Mouse (Mus musculus) lung, adult 2 months (tissue): Measurements from ENCODE around the gene Trpm6. TPM values are rescaled to one million over a fixed set of nuclear protein-coding genes. Genes with fewer than 3 reads are reported as not detected.

Experiments used
- DNase-seq: peaks from one replicate; pipeline ENCODE4 v3.0.0; 2022
- H3K4me1 ChIP-seq: fragments of 200-500 bp; 2 replicates; pipeline ENCODE4 v1.6.1; 2011; ENCODE audit warnings: low read length; ENCODE audit not compliant: control insufficient read depth, insufficient read depth
- H3K4me3 ChIP-seq: fragments of 200-500 bp; replicated peaks from 2 replicates; pipeline ENCODE3; 2011; ENCODE audit warnings: low read depth, mild to moderate bottlenecking, control low read depth, low read length; ENCODE audit errors: extremely low read depth
- CTCF ChIP-seq: fragments of 200-500 bp; IDR thresholded peaks from 2 replicates; pipeline ENCODE4 v1.5.1; 2011; ENCODE audit warnings: mild to moderate bottlenecking, low read length, control low read depth; ENCODE audit not compliant: insufficient read depth
- POLR2A ChIP-seq: fragments of 200-500 bp; IDR thresholded peaks from 2 replicates; pipeline ENCODE4 v1.6.1; 2011; ENCODE audit warnings: low read depth, mild to moderate bottlenecking, control low read depth, low read length, borderline replicate concordance; ENCODE audit errors: extremely low read depth
- WGBS: fragments of 180-500 bp; shearing (Covaris S2); methylation state at CpG from one replicate; pipeline ENCODE4 v1.1.7; 2018; 5-methylcytosine and 5-hydroxymethylcytosine counted together
- polyA plus RNA-seq: library from polyadenylated mRNA; depleted of rRNA; stranded (reverse); fragments of >200 nt; gene quantifications from 2 replicates; pipeline ENCODE4 v1.2.3, GENCODE M21; 2012

The Trpm6 gene
- polyA plus RNA-seq, 1 experiment = 6.0 TPM

DNA sequence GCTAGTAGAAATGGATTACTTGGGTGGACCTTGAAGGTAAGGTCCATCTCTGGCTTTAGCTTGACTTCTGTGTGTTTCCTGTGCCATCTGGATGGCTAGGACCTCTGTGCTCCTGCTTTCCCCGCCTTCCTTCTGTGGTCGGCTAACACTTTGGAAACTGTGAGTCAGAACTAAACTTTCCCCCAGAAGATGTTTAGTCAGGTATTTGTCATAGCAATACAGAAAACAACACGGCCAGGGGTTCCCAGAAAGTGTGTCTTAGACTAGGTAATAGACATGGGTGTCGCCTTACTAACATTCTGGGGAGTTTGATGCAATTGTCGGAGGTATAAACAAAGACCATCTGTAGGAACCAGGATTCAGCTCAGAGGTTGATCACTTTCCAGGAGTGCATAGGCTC is 16.6 kb downstream of the Trpm6 start:
- H3K4me3 ChIP-seq = no peak overlapping the region
- no peak for TF ChIP-seq POLR2A
- no peak for TF ChIP-seq CTCF
- WGBS = 45% methylated on average over 5 of the region's 5 CpGs
- H3K4me1 ChIP-seq = no peaks in the 10 kb centered on the region
- no peak for DNase-seq

DNA sequence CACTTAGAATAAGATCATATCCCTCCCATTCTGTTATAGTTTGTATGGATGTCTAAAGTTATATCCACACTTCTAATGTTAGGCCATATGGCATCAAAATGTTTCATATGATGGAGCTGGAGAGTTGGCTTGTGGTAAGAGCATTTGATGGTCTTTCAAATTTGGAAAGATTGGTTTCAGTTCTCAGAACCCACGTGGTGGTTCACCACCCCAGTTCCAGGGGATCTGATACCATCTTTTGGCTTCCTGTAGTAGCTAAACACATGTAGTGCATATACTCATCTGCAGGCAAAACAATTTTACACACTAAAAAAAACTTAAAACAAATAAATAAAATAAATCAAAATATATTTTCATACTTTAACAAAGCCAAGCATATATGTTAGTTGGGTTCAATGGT is 21.3 kb downstream of the Trpm6 start:
- 49% methylated on average over 1 of the region's 1 CpGs for WGBS
- DNase-seq = no peak
- H3K4me3 ChIP-seq = no peak overlapping the region
- no peak for TF ChIP-seq POLR2A
- no peak for TF ChIP-seq CTCF
- H3K4me1 ChIP-seq = peaks cover 6% of the 10 kb centered on the region

DNA sequence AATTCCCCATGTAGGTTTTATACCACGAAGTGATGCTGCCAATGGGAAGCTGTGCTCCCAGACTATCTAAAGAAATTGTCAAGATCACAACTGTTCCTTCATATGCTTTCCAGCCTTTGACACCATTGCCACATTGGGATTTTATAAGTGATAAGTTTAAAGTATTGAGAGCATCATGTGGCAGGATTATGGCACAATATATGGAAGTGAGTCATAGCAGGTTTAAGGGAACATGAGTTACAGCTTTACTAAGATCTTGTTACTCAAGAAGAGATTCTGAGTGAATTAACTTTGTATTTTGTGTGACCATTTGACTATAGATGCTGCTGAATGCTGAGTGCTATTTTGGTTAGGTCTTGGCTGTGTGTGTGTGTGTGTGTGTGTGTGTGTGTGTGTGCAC is 21.8 kb downstream of the Trpm6 start:
- TF ChIP-seq POLR2A (no peak), CTCF (no peak)
- Histone ChIP-seq H3K4me3 (no peak overlapping the region), H3K4me1 (peaks cover 6% of the 10 kb centered on the region)
- 80% methylated on average over 1 of the region's 1 CpGs for WGBS
- no peak for DNase-seq

DNA sequence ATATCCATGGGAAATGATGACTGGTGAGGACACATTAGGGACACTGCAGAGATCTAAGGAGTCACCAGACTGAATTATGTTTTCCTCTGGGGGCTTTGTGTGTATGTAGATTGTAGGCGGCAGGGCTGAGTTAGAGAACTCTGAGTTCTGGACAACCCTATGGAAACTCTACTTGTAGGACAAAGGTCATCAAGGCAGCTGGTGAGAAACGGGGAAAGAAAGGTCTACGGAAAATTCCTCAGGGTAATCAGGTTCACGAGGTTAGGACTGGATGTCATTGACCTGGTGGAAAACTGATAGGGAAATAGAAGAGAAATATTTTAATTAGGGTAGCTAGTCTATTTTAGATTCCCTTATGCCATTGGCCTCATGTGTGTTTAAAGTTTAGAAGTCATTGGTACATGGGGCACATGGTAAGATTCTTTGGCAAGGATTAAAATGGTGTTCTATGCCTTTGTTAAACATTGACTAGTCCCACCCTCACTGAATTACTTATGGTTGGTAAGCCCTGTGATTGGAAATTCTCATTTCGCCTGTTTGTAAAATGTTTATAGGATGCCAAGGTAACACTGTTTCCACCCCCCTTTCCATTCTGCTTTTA is 23.2 kb downstream of the Trpm6 start:
- WGBS = 75% methylated on average over 5 of the region's 5 CpGs
- no peak for DNase-seq
- Histone ChIP-seq H3K4me1 (peaks cover 6% of the 10 kb centered on the region), H3K4me3 (no peak overlapping the region)
- TF ChIP-seq CTCF = no peak
- no peak for TF ChIP-seq POLR2A

DNA sequence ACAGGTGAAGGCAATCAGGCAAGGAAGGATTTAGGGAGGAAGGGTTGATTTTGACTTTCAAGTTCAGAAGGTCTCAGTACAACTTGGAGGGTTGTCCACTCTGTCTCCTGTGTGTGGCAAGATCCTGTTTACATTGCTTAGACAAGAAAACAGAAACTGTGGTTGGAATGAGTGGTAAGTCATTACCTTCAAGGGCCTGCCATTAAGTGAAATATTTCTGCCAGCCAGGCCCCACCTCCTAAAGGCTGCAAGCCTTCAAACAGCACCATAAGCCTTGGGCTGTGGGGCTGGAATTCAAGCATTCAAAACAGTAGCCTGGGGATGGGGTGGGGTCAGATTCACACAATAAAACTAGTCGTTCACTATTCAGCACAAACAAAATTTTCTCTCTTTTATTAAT is 24.3 kb downstream of the Trpm6 start:
- peaks cover 6% of the 10 kb centered on the region for H3K4me1 ChIP-seq
- no peak for TF ChIP-seq POLR2A
- no peak for TF ChIP-seq CTCF
- DNase-seq = no peak
- H3K4me3 ChIP-seq = no peak overlapping the region
- 29% methylated on average over 1 of the region's 1 CpGs for WGBS

DNA sequence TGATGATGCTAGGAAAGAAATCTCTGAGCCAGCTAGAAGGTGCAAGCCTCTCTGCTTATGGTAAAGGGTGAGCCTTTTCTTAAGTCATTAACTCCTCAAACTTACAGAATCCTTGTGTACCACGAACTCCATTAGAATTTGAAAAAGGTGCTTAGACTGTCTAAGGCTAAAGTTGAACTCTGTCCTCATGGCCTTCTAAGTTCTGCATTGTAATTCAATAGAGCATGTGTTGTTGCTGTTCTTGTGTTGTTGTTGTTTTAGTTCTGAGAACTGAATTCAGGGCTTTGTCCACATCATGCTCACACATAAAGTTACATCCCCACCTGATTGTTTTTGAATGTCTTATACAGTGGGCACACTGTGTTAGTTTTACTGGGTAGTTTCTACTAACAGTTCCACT is 49.9 kb downstream of the Trpm6 start:
- 67% methylated on average over 1 of the region's 1 CpGs for WGBS
- DNase-seq = no peak
- no peaks in the 10 kb centered on the region for H3K4me1 ChIP-seq
- TF ChIP-seq CTCF (no peak), POLR2A (no peak)
- H3K4me3 ChIP-seq = no peak overlapping the region

DNA sequence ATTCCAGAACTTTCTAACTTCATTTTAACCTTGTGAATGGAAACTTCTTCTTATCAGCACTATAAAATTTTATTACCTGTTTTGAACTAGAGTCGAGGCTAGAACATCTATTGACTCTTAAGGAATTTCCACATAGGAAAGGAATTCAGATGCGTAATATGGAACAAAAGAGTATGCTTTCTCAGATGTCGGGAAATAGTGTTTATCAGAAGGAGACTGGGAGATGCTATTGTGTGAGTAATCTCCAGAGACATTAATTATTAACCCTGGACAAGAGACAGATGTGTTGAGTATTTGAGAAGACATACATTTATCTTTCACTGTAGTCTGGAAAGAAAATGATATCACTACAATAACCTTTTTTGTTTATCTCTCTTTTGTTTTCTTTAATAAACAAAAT is 61.5 kb downstream of the Trpm6 start:
- TF ChIP-seq CTCF (no peak), POLR2A (no peak)
- whole genome bisulfite sequencing = 41% methylated on average over 3 of the region's 3 CpGs
- Histone ChIP-seq H3K4me3 (no peak overlapping the region), H3K4me1 (no peaks in the 10 kb centered on the region)
- no peak for DNase-seq

DNA sequence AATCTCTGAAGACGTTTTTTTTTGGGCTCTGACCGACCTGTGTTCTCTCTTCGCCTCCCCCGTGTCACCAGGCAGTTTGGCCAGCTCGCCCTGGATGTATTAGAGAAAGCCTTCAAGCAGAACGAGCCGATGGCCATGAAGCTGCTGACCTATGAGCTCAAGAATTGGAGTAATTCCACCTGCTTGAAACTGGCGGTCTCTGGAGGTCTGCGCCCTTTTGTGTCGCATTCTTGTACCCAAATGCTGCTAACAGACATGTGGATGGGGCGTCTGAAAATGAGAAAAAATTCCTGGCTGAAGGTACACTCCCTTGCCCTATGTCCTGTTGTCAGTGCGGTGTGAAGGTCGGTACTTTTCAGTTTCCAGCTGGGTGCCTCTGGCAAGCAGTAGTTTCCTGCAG is 65.4 kb downstream of the Trpm6 start:
- DNase-seq = no peak
- TF ChIP-seq CTCF = no peak
- no peak for TF ChIP-seq POLR2A
- Histone ChIP-seq H3K4me1 (no peaks in the 10 kb centered on the region), H3K4me3 (no peak overlapping the region)
- WGBS = 63% methylated on average over 13 of the region's 13 CpGs

DNA sequence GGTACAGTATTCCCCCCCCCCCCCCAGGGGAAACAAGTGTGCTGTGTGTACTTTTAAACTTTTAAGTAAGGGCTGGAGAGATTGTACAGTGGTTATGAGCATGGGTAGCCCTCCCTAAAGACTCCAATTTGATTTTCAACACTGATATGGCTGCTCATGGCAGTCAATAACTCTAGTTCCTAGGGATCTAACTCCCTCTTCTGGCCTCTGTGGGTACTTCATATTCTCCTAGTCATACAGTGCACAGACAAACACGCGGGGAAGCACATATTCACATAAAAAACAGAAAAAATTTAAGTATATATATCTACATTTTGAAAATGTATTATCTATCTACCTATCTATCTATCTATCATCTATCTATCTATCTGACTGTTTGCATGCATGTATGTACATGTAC is 67.6 kb downstream of the Trpm6 start:
- no peak overlapping the region for H3K4me3 ChIP-seq
- no peak for DNase-seq
- WGBS = 81% methylated on average over 2 of the region's 2 CpGs

DNA sequence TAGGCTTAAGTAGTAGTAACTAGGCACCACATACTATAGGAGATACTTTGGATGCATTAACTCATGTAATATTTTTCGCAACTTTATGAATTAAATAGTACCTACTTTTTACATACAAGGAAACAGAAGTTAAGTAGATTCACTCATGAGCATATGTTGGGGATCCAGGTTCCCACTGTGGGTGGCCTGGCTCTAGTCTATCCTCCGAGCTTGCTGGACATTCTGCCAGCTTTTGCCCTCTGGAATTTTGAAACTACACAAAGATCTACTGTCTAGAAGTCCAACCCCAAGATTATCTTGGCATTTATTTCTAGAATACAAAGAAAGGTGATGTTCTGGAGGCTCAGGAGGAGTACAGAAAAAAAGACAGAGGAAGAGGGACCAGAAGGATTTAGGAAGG is 78.8 kb downstream of the Trpm6 start:
- Histone ChIP-seq H3K4me1 (no peaks in the 10 kb centered on the region), H3K4me3 (no peak overlapping the region)
- no peak for TF ChIP-seq POLR2A
- no peak for TF ChIP-seq CTCF
- WGBS = 72% methylated on average over 2 of the region's 2 CpGs
- DNase-seq = no peak

More for the DNA sequence above, 67.6 kb downstream of the Trpm6 start:
- TF ChIP-seq CTCF = no peak
- TF ChIP-seq POLR2A = no peak
- H3K4me1 ChIP-seq = no peaks in the 10 kb centered on the region

DNA sequence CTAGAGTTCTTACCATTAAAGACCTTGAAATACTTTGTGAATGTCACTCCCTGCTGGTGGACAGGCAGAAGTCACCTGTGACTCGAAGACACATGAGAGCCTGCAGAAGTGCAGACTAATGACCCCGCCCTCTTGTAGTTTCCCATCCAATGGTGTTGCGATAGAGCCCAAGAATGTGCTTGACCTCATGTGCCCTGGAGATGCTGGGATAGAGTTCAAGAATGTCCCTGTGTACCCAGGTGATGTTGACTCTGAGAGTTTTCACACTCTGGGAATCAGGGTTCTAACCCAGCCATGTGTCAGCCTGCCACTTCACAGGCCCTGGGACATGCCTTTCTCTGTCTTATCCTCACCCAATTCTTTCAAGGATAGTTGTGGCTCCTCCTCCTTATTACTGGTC is 81.4 kb downstream of the Trpm6 start:
- Histone ChIP-seq H3K4me1 (no peaks in the 10 kb centered on the region), H3K4me3 (no peak overlapping the region)
- DNase-seq = peak; percentile 48
- WGBS = 59% methylated on average over 3 of the region's 3 CpGs
- TF ChIP-seq CTCF = no peak
- TF ChIP-seq POLR2A = no peak
